ENCODE assay signal across 16 mouse cellular contexts in the genomic region with DNA sequence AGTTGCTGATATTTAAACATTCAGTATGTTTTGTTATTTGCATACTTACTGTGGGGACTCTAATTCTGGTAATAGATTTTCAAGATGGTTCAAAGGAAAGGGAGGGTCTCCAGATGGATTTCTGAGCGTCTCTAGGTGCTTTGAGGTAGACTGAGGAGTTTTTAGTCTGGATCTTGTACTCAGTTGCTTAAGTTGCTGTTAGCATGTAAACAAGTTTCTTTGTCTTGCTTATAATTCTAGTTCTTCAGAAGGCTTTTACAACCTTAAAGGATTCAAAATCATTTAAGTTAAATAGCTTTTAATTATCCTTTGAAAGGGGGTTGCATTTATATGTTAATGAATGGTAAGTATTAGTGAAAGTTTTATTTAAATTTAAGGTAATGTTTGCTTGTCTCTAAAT. TPM values are rescaled to one million over a fixed set of nuclear protein-coding genes. Genes with fewer than 3 reads are reported as not detected.
A peak's percentile ranks its signal among the peaks of the same experiment; 100 is the strongest.
DNase-seq lines count a peak whose midpoint lies in the region; ATAC-seq and TF ChIP-seq lines count a peak whose summit lies in the region.
"Had no signal": no experiment of that assay in that cellular context is flagged by ENCODE, and none has a peak within 500 bp of the region (broad histone marks: within the 10 kb centered on the region; RNA-seq: fewer than 3 reads in every experiment).

No protein-coding gene starts in this region.

- intact Hi-C loops in heart, postnatal 10 days (cut with DNase I): loop anchor here (10.0 kb wide), 1 partner anchor 711 kb away; no protein-coding TSS in a partner anchor

- H3K9ac ChIP-seq in heart, embryonic 16.5 days (ENCODE audit: low read length): no peak overlapping the region
- H3K9ac ChIP-seq in lung, embryonic 14.5 days: no peak overlapping the region
- H3K9ac ChIP-seq in forebrain, embryonic 16.5 days (replicated peaks; ENCODE audit: low read depth, low read length): no peak overlapping the region
- H3K9ac ChIP-seq: stomach, embryonic 15.5 days had no signal

- no peak for ATAC-seq in heart, embryonic 16.5 days (replicated peaks; ENCODE audit: extremely low read depth, insufficient read depth, low FRiP score)
- ATAC-seq in lung, embryonic 14.5 days (ENCODE audit: insufficient read depth): no peak
- ATAC-seq in forebrain, embryonic 16.5 days: no peak

- no peaks in the 10 kb centered on the region for H3K27me3 ChIP-seq in heart, embryonic 16.5 days (ENCODE audit: control insufficient read depth, insufficient read depth, low read length)
- H3K27me3 ChIP-seq in lung, embryonic 14.5 days (ENCODE audit: insufficient read depth, low read length): no peaks in the 10 kb centered on the region
- H3K27me3 ChIP-seq in forebrain, embryonic 16.5 days (replicated peaks; ENCODE audit: control insufficient read depth, insufficient read depth, low read length): no peaks in the 10 kb centered on the region
- H3K27me3 ChIP-seq: stomach, embryonic 15.5 days had no signal

- no peak for DNase-seq in heart, postnatal 10 days
- no peak for DNase-seq in lung, embryonic 14.5 days
- no peak for DNase-seq in lung, adult 18-20 months
- DNase-seq in ZHBTc4 (ENCODE audit: low read depth, low spot score): peak; percentile 67
- no peak for DNase-seq in spleen, adult 18-20 months
- DNase-seq: embryo, embryonic 11 days; heart, postnatal 14 days; kidney, adult 8-10 months; kidney, postnatal 4 days; lung, adult 2 months; thymus, postnatal 36 days had no signal

- no peak overlapping the region for H3K4me3 ChIP-seq in heart, embryonic 16.5 days (ENCODE audit: low read length)
- 0 out of 2 replicates have a peak overlapping the region, but pooled peaks have one; percentile 12 for H3K4me3 ChIP-seq in lung, embryonic 14.5 days (ENCODE audit: low read depth, low read length)
- H3K4me3 ChIP-seq in forebrain, embryonic 16.5 days (replicated peaks; ENCODE audit: low read length): peak overlapping the region; percentile 22; the same call in 1 of the 2 replicates
- H3K4me3 ChIP-seq: myocyte had no signal

- peaks cover 7% of the 10 kb centered on the region; the same call in 1 of the 2 replicates for H3K4me1 ChIP-seq in heart, embryonic 16.5 days (ENCODE audit: control insufficient read depth, insufficient read depth, low read length)
- peaks cover 5% of the 10 kb centered on the region for H3K4me1 ChIP-seq in lung, embryonic 14.5 days (ENCODE audit: insufficient read depth)
- H3K4me1 ChIP-seq in forebrain, embryonic 16.5 days (replicated peaks; ENCODE audit: control insufficient read depth, insufficient read depth, low read length): peaks cover 17% of the 10 kb centered on the region
- H3K4me1 ChIP-seq: stomach, embryonic 15.5 days had no signal

- peak overlapping the region; percentile 41 for H3K4me2 ChIP-seq in heart, embryonic 16.5 days (ENCODE audit: low read depth, low read length)
- H3K4me2 ChIP-seq in lung, embryonic 14.5 days: peak overlapping the region; percentile 48
- peak overlapping the region; percentile 37 for H3K4me2 ChIP-seq in forebrain, embryonic 16.5 days (ENCODE audit: low read length)
- H3K4me2 ChIP-seq: midbrain, embryonic 11.5 days had no signal

- no peaks in the 10 kb centered on the region for H3K9me3 ChIP-seq in heart, embryonic 16.5 days (replicated peaks; ENCODE audit: control insufficient read depth, low read length)
- no peaks in the 10 kb centered on the region for H3K9me3 ChIP-seq in lung, embryonic 14.5 days (ENCODE audit: low read depth, low read length)
- no peaks in the 10 kb centered on the region for H3K9me3 ChIP-seq in forebrain, embryonic 16.5 days (ENCODE audit: control insufficient read depth, low read length)
- H3K9me3 ChIP-seq: stomach, embryonic 15.5 days had no signal

- WGBS in heart, embryonic 16.5 days: 44% methylated on average over 1 of the region's 1 CpGs
- WGBS in lung, embryonic 14.5 days: 21% methylated on average over 1 of the region's 1 CpGs
- 9% methylated on average over 1 of the region's 1 CpGs for whole genome bisulfite sequencing in forebrain, embryonic 16.5 days

- no peak overlapping the region for H3K27ac ChIP-seq in heart, embryonic 16.5 days (ENCODE audit: low read length)
- no peak overlapping the region for H3K27ac ChIP-seq in lung, embryonic 14.5 days (ENCODE audit: low read depth)
- H3K27ac ChIP-seq in forebrain, embryonic 16.5 days (ENCODE audit: low read length): no peak overlapping the region
- H3K27ac ChIP-seq: stomach, embryonic 15.5 days had no signal

- TF ChIP-seq CTCF in lung, embryonic 14.5 days (IDR thresholded peaks at IDR 0.05; ENCODE audit: low read depth): no peak

- no peaks in the 10 kb centered on the region for H3K36me3 ChIP-seq in heart, embryonic 16.5 days (ENCODE audit: control insufficient read depth, insufficient read depth)
- no peaks in the 10 kb centered on the region for H3K36me3 ChIP-seq in lung, embryonic 14.5 days (ENCODE audit: insufficient read depth)
- no peaks in the 10 kb centered on the region for H3K36me3 ChIP-seq in forebrain, embryonic 16.5 days (ENCODE audit: control insufficient read depth, insufficient read depth)
- H3K36me3 ChIP-seq: stomach, embryonic 15.5 days had no signal

RNA-seq across cellular contexts. Expression of gene Etv1, which starts 5.0 kb away (rescaled TPM):
- 29.0 and 31.7 TPM in 2 replicates for polyA plus RNA-seq in heart, embryonic 16.5 days (2015; fragmentation: Nextera tagmentation; extraction: Ambion mirVana)
- total RNA-seq in heart, postnatal 10 days (2021): 10 to 100 TPM; 15.2 to 16.5 TPM
- polyA plus RNA-seq in lung, embryonic 14.5 days (2014; fragmentation: Nextera tagmentation; extraction: Ambion mirVana): 33.9 and 39.0 TPM in 2 replicates
- 40.5 and 44.0 TPM in 2 replicates for polyA plus RNA-seq in forebrain, embryonic 16.5 days (2015; fragmentation: Nextera tagmentation; extraction: Ambion mirVana)
